Mouse (Mus musculus): ENCODE data around the gene Fxr2.
A peak's percentile ranks its signal among the peaks of the same experiment; 100 is the strongest.
"Not testable (repeated sequence)": the region's sequence is repeated elsewhere in the genome, so short reads cannot be mapped to it uniquely, and the experiment has no call there.

Gene Fxr2

GRCm38 (mm10) chr11:69613553-69614256 is 19.1 kb upstream of the Fxr2 start:
- peak; percentile 86 for DNase-seq

DNA sequence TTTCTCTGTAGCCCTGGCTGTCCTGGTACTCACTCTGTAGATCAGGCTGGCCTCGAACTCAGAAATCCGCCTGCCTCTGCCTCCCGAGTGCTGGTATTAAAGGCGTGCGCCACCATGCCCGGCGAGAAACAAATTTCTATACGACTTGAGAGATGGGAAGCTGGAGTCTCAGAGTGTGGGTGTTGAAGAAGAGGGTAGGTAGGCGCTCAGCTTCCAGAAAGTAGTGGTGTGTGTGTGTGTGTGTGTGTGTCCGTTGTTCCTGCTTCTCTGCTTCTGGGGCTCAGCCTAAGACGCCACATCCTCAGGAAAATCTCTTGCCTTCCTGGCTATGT is 18.6 kb upstream of the Fxr2 start:
- not testable (repeated sequence) for DNase-seq

- no peak for DNase-seq
Measured at GRCm38 (mm10) chr11:69616781-69617180, 16.0 kb upstream of the Fxr2 start.

GRCm38 (mm10) chr11:69617805-69618204 is 15.0 kb upstream of the Fxr2 start, which contains the start of gene Shbg:
Shbg (minus strand) TSS chr11:69617905.
- DNase-seq, result no peak

GRCm38 (mm10) chr11:69620394-69621081 is 12.3 kb upstream of the Fxr2 start:
- DNase-seq, result no peak

DNA sequence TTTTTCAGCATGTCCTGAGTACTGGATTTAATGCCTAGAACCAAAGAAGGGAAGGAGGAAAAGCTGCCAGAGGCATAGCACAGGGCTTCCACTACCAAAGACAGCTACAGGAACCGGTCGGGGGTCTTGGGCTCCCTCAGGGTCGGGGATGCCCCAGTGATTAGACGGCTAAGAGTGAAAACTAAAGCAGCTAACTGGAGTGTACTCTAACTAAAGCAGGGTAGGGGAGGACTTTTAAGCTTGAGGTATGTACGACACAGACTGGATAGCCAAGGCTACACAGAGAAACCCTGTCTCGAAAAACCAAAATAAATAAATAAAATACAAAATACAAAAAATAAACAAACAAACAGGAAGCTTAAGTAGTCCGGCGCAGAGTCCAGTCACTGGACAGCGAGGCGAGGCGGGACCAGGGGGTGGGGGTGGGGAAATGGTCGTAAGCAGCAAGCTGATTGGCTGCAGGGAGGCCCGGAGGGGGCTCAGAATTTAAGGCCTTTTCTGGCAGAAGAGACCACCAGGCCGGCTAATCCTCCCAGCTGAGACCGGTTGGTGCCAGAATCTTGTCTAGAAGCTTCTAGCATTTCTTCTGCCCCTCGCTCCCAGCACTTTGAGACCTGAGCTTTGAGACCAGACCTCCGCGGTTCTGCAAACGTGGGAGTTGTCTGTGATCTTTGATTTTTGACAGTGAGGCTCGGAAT is 11.1 kb upstream of the Fxr2 start, which contains the start of gene Sat2:
Gene Sat2 (plus strand): TSS at position 454 of the 698 bp plus-strand sequence.
- DNase-seq, result peak; percentile 93

GRCm38 (mm10) chr11:69622406-69622805 is 10.4 kb upstream of the Fxr2 start:
- no peak for DNase-seq

DNA sequence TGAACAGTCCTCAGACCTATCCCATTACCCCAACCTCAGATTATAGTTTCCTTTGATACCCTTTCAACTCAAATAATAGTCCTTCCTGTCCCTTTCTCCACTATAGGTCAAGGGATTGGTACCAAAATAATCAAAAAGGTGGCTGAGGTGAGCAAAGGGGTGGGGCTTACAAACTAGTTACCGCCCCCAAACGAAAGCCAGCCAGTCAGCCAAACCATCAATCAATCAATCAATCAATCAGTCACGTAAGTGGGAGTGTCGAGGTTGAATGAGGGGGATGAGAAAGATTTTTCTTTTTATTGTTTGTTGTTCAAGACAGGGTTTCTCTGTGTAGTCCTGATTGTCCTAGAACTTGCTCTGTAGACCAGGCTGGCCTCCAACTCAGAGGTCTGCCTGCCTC is 9.8 kb upstream of the Fxr2 start:
- DNase-seq, result no peak

GRCm38 (mm10) chr11:69624339-69624738 is 8.5 kb upstream of the Fxr2 start:
- DNase-seq, result not testable (repeated sequence)

GRCm38 (mm10) chr11:69628286-69628685 is 4.5 kb upstream of the Fxr2 start:
- DNase-seq, result peak; percentile 89

DNA sequence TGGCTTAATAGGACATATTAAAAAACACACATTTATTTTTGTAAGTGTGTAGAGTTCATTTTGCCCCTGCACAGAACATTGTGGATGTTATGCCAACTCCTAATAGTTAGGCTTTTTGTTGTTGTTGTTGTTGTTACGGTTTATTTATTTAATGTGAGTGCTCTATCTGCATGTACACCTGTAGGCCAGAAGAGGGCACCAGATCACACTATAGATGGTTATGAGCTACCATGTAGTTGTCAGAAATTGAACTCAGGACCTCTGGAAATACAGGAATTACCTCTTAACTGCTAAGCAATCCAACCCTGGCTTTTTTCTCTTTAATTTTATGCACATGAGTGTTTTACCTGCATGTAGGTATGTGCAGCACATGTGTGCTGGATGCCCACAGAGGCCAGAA is 3.0 kb upstream of the Fxr2 start:
- peak; percentile 21 for DNase-seq

DNA sequence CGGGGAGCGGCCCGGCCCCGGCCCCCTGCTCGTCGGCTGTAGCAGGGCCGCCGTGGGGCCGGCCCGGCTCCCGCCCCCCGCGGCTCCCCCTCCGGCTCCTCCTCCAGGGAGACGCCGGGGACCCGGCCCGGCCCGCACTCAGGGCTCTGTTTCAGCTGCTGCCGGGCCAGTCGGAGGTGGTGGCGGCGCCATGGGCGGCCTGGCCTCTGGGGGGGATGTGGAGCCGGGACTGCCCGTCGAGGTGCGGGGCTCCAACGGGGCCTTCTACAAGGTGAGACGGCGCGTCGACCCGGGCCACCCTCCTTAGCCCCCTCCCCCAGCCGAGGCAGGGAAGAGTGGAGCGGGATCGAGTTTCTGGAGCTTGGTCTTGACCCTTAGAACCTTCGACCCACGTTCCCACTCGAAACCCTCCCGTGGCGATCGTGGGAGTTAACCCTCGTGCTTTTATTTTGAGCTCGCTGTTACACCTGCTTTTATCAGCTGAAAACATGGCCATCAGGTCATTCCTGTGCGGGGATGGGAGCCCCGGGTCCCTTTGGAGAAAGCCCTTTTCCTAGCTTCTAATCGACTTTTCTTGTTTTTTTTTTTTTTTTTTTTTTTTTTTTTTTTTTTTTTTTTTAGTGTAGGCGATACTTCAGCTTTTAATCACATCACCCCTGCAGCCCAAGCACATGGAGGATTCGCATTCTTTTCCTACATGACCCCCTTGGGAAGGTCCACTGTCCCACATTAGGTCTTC is 507 bp downstream of the Fxr2 start:
- DNase-seq, result no peak

DNA sequence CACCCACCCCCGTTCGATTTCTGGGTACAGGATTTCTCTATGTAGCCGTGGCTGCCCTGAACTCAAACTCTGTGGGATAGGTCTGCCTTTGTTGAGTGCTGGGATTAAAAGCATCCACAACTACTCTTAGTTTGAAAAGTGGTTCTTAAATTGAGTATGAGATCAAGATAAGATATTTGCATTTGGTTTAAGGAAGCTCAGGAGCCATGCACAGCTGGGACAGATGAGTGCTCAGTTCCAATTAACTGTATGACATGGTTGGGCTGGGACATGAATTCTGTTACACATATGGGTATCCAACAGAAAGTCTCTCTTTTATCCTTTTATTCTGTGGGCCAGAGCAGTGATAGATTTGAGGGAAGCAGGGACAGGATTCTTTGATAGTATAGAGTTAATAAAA is 2.7 kb downstream of the Fxr2 start:
- no peak for DNase-seq

DNA sequence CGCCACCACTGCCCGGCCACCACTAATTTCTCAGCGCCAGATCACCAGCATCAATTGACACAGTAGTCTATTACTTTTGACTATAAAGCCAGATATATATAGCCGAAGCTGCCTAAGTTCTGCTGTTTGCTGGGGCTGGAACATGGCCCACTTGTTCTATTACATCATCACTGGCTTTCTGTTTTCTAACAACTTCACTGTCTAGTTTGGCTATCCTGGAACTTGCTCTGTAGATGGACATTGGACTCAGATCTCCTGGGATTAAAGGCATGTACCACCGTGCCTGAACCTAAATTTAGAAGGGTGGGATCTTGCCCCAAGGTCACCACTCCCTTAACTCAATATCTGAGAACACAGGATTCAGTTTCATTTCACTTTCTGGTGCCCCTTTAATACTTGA is 13.1 kb downstream of the Fxr2 start:
- no peak for DNase-seq

GRCm38 (mm10) chr11:69653399-69653798 is 20.6 kb downstream of the Fxr2 start:
- DNase-seq, result peak; percentile 12

- DNase-seq, result peak; percentile 8
Measured at GRCm38 (mm10) chr11:69654760-69655159, 22.0 kb downstream of the Fxr2 start.

GRCm38 (mm10) chr11:69655264-69656064 is 22.7 kb downstream of the Fxr2 start, which contains the start of gene Sox15:
Sox15 (plus strand) TSS chr11:69655314.
- DNase-seq, result peak; percentile 90

GRCm38 (mm10) chr11:69656065-69656455 is 23.3 kb downstream of the Fxr2 start:
- DNase-seq, result no peak

GRCm38 (mm10) chr11:69656617-69657461 is 24.0 kb downstream of the Fxr2 start:
- DNase-seq, result peak; percentile 86

- no peak for DNase-seq
Measured at GRCm38 (mm10) chr11:69657462-69657881, 24.7 kb downstream of the Fxr2 start.

GRCm38 (mm10) chr11:69661221-69661881 is 28.6 kb downstream of the Fxr2 start:
- DNase-seq, result no peak

Data from embryo, embryonic 11 days (tissue).